Comparison of ENCODE assay signal across 10 mouse cellular contexts in genomic region chr2:25318119-25318966, GRCm38 (mm10). TPM values are rescaled to one million over a fixed set of nuclear protein-coding genes. Genes with fewer than 3 reads are reported as not detected.
DNase-seq lines count a peak whose midpoint lies in the region; ATAC-seq and TF ChIP-seq lines count a peak whose summit lies in the region.
"Had no signal": no experiment of that assay in that cellular context is flagged by ENCODE, and none has a peak within 500 bp of the region (broad histone marks: within the 10 kb centered on the region; RNA-seq: fewer than 3 reads in every experiment).

No protein-coding gene starts in this region.

- peak overlapping the region; percentile 29 for H3K4me3 ChIP-seq in heart, embryonic 12.5 days
- H3K4me3 ChIP-seq in E14TG2a.4 (replicated peaks; ENCODE audit: low read length), result peak overlapping the region; percentile 85
- peak overlapping the region; percentile 30 for H3K4me3 ChIP-seq in embryonic facial prominence, embryonic 12.5 days
- peak overlapping the region; percentile 73 for H3K4me3 ChIP-seq in olfactory bulb, adult 2 months (ENCODE audit: insufficient read depth, low read depth, low read length)

- intact Hi-C loops in heart, postnatal 36 days (cut with DNase I), result no loop called here
- intact Hi-C loops in left cerebral cortex, postnatal 14 days (cut with DNase I), result no loop called here

- H3K27ac ChIP-seq in heart, embryonic 12.5 days (ENCODE audit: poor library complexity, severe bottlenecking), result no peak overlapping the region
- H3K27ac ChIP-seq in embryonic facial prominence, embryonic 12.5 days, result no peak overlapping the region
- peak overlapping the region; percentile 97 for H3K27ac ChIP-seq in olfactory bulb, adult 2 months (ENCODE audit: insufficient read depth, low read depth, low read length)

- TF ChIP-seq POLR2A in olfactory bulb, adult 2 months (IDR thresholded peaks at IDR 0.05; ENCODE audit: insufficient read depth, low read depth, low read length), result no peak

- peaks cover 94% of the 10 kb centered on the region for H3K27me3 ChIP-seq in heart, embryonic 12.5 days (replicated peaks)
- H3K27me3 ChIP-seq in E14TG2a.4 (ENCODE audit: insufficient read depth, low read length), result peaks cover 70% of the 10 kb centered on the region
- H3K27me3 ChIP-seq in embryonic facial prominence, embryonic 12.5 days, result peaks cover 76% of the 10 kb centered on the region

- H3K4me2 ChIP-seq in heart, embryonic 12.5 days, result peak overlapping the region; percentile 63
- peak overlapping the region; percentile 55 for H3K4me2 ChIP-seq in embryonic facial prominence, embryonic 12.5 days (replicated peaks)

- 8% methylated on average over 31 of the region's 31 CpGs for WGBS in heart, embryonic 12.5 days
- 8% methylated on average over 31 of the region's 31 CpGs for whole genome bisulfite sequencing in embryonic facial prominence, embryonic 12.5 days
- 1% methylated on average over 31 of the region's 31 CpGs for WGBS in olfactory bulb, adult 2 months

- H3K4me1 ChIP-seq in heart, embryonic 12.5 days (replicated peaks), result peaks cover 8% of the 10 kb centered on the region
- peaks cover 54% of the 10 kb centered on the region for H3K4me1 ChIP-seq in E14TG2a.4 (replicated peaks; ENCODE audit: low read depth, low read length)
- peaks cover 9% of the 10 kb centered on the region; the same call in 1 of the 2 replicates for H3K4me1 ChIP-seq in embryonic facial prominence, embryonic 12.5 days
- H3K4me1 ChIP-seq in olfactory bulb, adult 2 months (ENCODE audit: control insufficient read depth, insufficient read depth, low read length), result peaks cover 16% of the 10 kb centered on the region

- no peak overlapping the region for H3K9ac ChIP-seq in heart, embryonic 12.5 days
- H3K9ac ChIP-seq in embryonic facial prominence, embryonic 12.5 days, result no peak overlapping the region

- ATAC-seq in heart, embryonic 12.5 days (ENCODE audit: insufficient number of reproducible peaks, low FRiP score), result no peak; the same call in 1 of the 2 replicates
- peak; percentile 41; the same call in 1 of the 2 replicates for ATAC-seq in embryonic facial prominence, embryonic 12.5 days (ENCODE audit: insufficient number of reproducible peaks, insufficient read depth, low FRiP score, low TSS enrichment)

- no peak for TF ChIP-seq CTCF in E14TG2a.4 (conservative IDR thresholded peaks at IDR 0.05; ENCODE audit: low read length)
- TF ChIP-seq CTCF in olfactory bulb, adult 2 months (IDR thresholded peaks at IDR 0.05; ENCODE audit: insufficient read depth, low read depth, low read length), result no peak

- no peak for DNase-seq in heart, postnatal 36 days
- DNase-seq in left cerebral cortex, postnatal 14 days (ENCODE audit: low spot score in 2 of 2), result peak; percentile 53 to 80
- DNase-seq in thymus, postnatal 0 days (ENCODE audit: low spot score), result no peak
- DNase-seq in B cell, adult 2 months, result no peak

- no peaks in the 10 kb centered on the region for H3K9me3 ChIP-seq in heart, embryonic 12.5 days (replicated peaks)
- H3K9me3 ChIP-seq in E14TG2a.4 (ENCODE audit: low read length), result no peaks in the 10 kb centered on the region
- no peaks in the 10 kb centered on the region for H3K9me3 ChIP-seq in embryonic facial prominence, embryonic 12.5 days

- H3K36me3 ChIP-seq in heart, embryonic 12.5 days, result no peaks in the 10 kb centered on the region
- H3K36me3 ChIP-seq in E14TG2a.4 (ENCODE audit: insufficient read depth, low read length), result no peaks in the 10 kb centered on the region
- H3K36me3 ChIP-seq in embryonic facial prominence, embryonic 12.5 days, result no peaks in the 10 kb centered on the region

RNA-seq across cellular contexts. Expression of gene Grin1, which starts 0.6 kb away (rescaled TPM):
- 0.44 TPM in 1 of 2 replicates, not detected in the other for polyA plus RNA-seq in heart, embryonic 12.5 days (2016; fragmentation: Nextera tagmentation; extraction: Ambion mirVana)
- total RNA-seq in heart, postnatal 36 days (2021), result not detected
- polyA plus RNA-seq in embryonic facial prominence, embryonic 12.5 days (2016; fragmentation: Nextera tagmentation; extraction: Ambion mirVana), result 1.0 and 1.9 TPM in 2 replicates
- total RNA-seq in left cerebral cortex, postnatal 14 days (2021), result 100 to 1,000 TPM; 477 to 493 TPM
- polyA plus RNA-seq in olfactory bulb, adult 2 months (2012; ENCODE audit: insufficient read depth, insufficient read length, low replicate concordance, missing spikeins), result 199 and 286 TPM in 2 replicates
- polyA plus RNA-seq in thymus, postnatal 0 days (2015; fragmentation: Nextera tagmentation; extraction: Ambion mirVana), result 0.12 and 0.21 TPM in 2 replicates

RNA-seq across cellular contexts. Expression of gene Man1b1, which starts 13.8 kb away (rescaled TPM):
- 34.0 and 40.9 TPM in 2 replicates for polyA plus RNA-seq in heart, embryonic 12.5 days (2016; fragmentation: Nextera tagmentation; extraction: Ambion mirVana)
- total RNA-seq in heart, postnatal 36 days (2021), result 10 to 100 TPM; 21.9 to 23.2 TPM
- polyA plus RNA-seq in embryonic facial prominence, embryonic 12.5 days (2016; fragmentation: Nextera tagmentation; extraction: Ambion mirVana), result 66.5 and 75.8 TPM in 2 replicates
- 10 to 100 TPM; 57.2 to 59.0 TPM for total RNA-seq in left cerebral cortex, postnatal 14 days (2021)
- polyA plus RNA-seq in olfactory bulb, adult 2 months (2012; ENCODE audit: insufficient read depth, insufficient read length, low replicate concordance, missing spikeins), result not detected in 2 replicates
- polyA plus RNA-seq in thymus, postnatal 0 days (2015; fragmentation: Nextera tagmentation; extraction: Ambion mirVana), result 37.1 and 40.7 TPM in 2 replicates

RNA-seq across cellular contexts. Expression of gene Lrrc26, which starts 28.6 kb away (rescaled TPM):
- polyA plus RNA-seq in heart, embryonic 12.5 days (2016; fragmentation: Nextera tagmentation; extraction: Ambion mirVana), result not detected in 2 replicates
- total RNA-seq in heart, postnatal 36 days (2021), result not detected
- polyA plus RNA-seq in embryonic facial prominence, embryonic 12.5 days (2016; fragmentation: Nextera tagmentation; extraction: Ambion mirVana), result not detected in 2 replicates
- total RNA-seq in left cerebral cortex, postnatal 14 days (2021), result not detected
- not detected in 2 replicates for polyA plus RNA-seq in olfactory bulb, adult 2 months (2012; ENCODE audit: insufficient read depth, insufficient read length, low replicate concordance, missing spikeins)
- 1.4 and 3.6 TPM in 2 replicates for polyA plus RNA-seq in thymus, postnatal 0 days (2015; fragmentation: Nextera tagmentation; extraction: Ambion mirVana)
- polyA plus RNA-seq: C2C12 had no signal

RNA-seq across cellular contexts. Expression of gene Tmem210, which starts 30.4 kb away (rescaled TPM):
- polyA plus RNA-seq in heart, embryonic 12.5 days (2016; fragmentation: Nextera tagmentation; extraction: Ambion mirVana), result not detected in 2 replicates
- total RNA-seq in heart, postnatal 36 days (2021), result not detected
- not detected in 2 replicates for polyA plus RNA-seq in embryonic facial prominence, embryonic 12.5 days (2016; fragmentation: Nextera tagmentation; extraction: Ambion mirVana)
- total RNA-seq in left cerebral cortex, postnatal 14 days (2021), result not detected
- not detected in 2 replicates for polyA plus RNA-seq in olfactory bulb, adult 2 months (2012; ENCODE audit: insufficient read depth, insufficient read length, low replicate concordance, missing spikeins)
- not detected in 2 replicates for polyA plus RNA-seq in thymus, postnatal 0 days (2015; fragmentation: Nextera tagmentation; extraction: Ambion mirVana)
- polyA plus RNA-seq: C2C12; spleen, adult 2 months had no signal

RNA-seq across cellular contexts. Expression of gene Dpp7, which starts 37.8 kb away (rescaled TPM):
- polyA plus RNA-seq in heart, embryonic 12.5 days (2016; fragmentation: Nextera tagmentation; extraction: Ambion mirVana), result 11.3 TPM in 2 replicates
- total RNA-seq in heart, postnatal 36 days (2021), result 1 to 10 TPM; 3.4 to 3.7 TPM
- polyA plus RNA-seq in embryonic facial prominence, embryonic 12.5 days (2016; fragmentation: Nextera tagmentation; extraction: Ambion mirVana), result 25.0 and 27.0 TPM in 2 replicates
- 10 to 100 TPM; 28.0 to 31.6 TPM for total RNA-seq in left cerebral cortex, postnatal 14 days (2021)
- polyA plus RNA-seq in olfactory bulb, adult 2 months (2012; ENCODE audit: insufficient read depth, insufficient read length, low replicate concordance, missing spikeins), result not detected in 2 replicates
- polyA plus RNA-seq in thymus, postnatal 0 days (2015; fragmentation: Nextera tagmentation; extraction: Ambion mirVana), result 8.7 and 9.1 TPM in 2 replicates

Comparison
In these comparisons a context has a peak if more than half of its experiments do, and no peak if none do; other contexts are left out.
1. H3K4me3 ChIP-seq: peak in every context shown above with its lines; median percentile 85 in E14TG2a.4; 73 in olfactory bulb, adult 2 months; 30 in embryonic facial prominence, embryonic 12.5 days; 29 in heart, embryonic 12.5 days.
2. DNase-seq: peak in left cerebral cortex, postnatal 14 days (2 of 2); none in heart, postnatal 36 days (0 of 2), thymus, postnatal 0 days (single experiment) and B cell, adult 2 months (0 of 2).
3. RNA of gene Grin1, which starts 0.6 kb away (polyA plus RNA-seq): 199 to 286 TPM in olfactory bulb, adult 2 months; 1.0 to 1.9 TPM in embryonic facial prominence, embryonic 12.5 days, 0.12 to 0.21 TPM in thymus, postnatal 0 days and 0.44 TPM in heart, embryonic 12.5 days; every median in the first group is over 10 times any median in the second.